Mouse (Mus musculus): Measurements from ENCODE around the gene Bcar1. TPM values are rescaled to one million over a fixed set of nuclear protein-coding genes. Genes with fewer than 3 reads are reported as not detected.
A peak's percentile ranks its signal among the peaks of the same experiment; 100 is the strongest.

Bcar1 gene
- not detected in 2 replicates for total RNA-seq (2014; fragmentation: Nextera tagmentation)
- total RNA-seq (2017), result not detected in 2 replicates

- no peak for ATAC-seq (replicated peaks; ENCODE audit: poor library complexity, severe bottlenecking)
Measured at GRCm38 (mm10) chr8:111743792-111744696, at the start of gene Bcar1. Bcar1 (minus strand) TSS chr8:111743809.

- ATAC-seq (replicated peaks; ENCODE audit: poor library complexity, severe bottlenecking), result no peak
Measured at GRCm38 (mm10) chr8:111789639-111790038, 46.0 kb upstream of the Bcar1 start.

- ATAC-seq (replicated peaks; ENCODE audit: poor library complexity, severe bottlenecking), result no peak
Measured at GRCm38 (mm10) chr8:111789200-111789599, 45.6 kb upstream of the Bcar1 start.

GRCm38 (mm10) chr8:111788497-111788896 lies 44.9 kb upstream of the Bcar1 start:
- no peak for ATAC-seq (replicated peaks; ENCODE audit: poor library complexity, severe bottlenecking)

- ATAC-seq (replicated peaks; ENCODE audit: poor library complexity, severe bottlenecking), result no peak
Measured at GRCm38 (mm10) chr8:111788085-111788484, 44.5 kb upstream of the Bcar1 start.

GRCm38 (mm10) chr8:111787683-111788082 lies 44.1 kb upstream of the Bcar1 start:
- ATAC-seq (replicated peaks; ENCODE audit: poor library complexity, severe bottlenecking), result no peak

- no peak for ATAC-seq (replicated peaks; ENCODE audit: poor library complexity, severe bottlenecking)
Measured at GRCm38 (mm10) chr8:111786701-111787588, 43.3 kb upstream of the Bcar1 start.

- ATAC-seq (replicated peaks; ENCODE audit: poor library complexity, severe bottlenecking), result 0 out of 2 replicates have a peak, but pooled peaks have one; percentile 25
Measured at GRCm38 (mm10) chr8:111786116-111786515, 42.5 kb upstream of the Bcar1 start.

GRCm38 (mm10) chr8:111782671-111783394 lies 39.2 kb upstream of the Bcar1 start:
- no peak for ATAC-seq (replicated peaks; ENCODE audit: poor library complexity, severe bottlenecking)

GRCm38 (mm10) chr8:111782161-111782560 lies 38.6 kb upstream of the Bcar1 start:
- no peak for ATAC-seq (replicated peaks; ENCODE audit: poor library complexity, severe bottlenecking)

GRCm38 (mm10) chr8:111780697-111781424 lies 37.3 kb upstream of the Bcar1 start:
- ATAC-seq (replicated peaks; ENCODE audit: poor library complexity, severe bottlenecking), result no peak

GRCm38 (mm10) chr8:111779690-111780089 lies 36.1 kb upstream of the Bcar1 start:
- no peak for ATAC-seq (replicated peaks; ENCODE audit: poor library complexity, severe bottlenecking)

- ATAC-seq (replicated peaks; ENCODE audit: poor library complexity, severe bottlenecking), result no peak
Measured at GRCm38 (mm10) chr8:111778801-111779200, 35.2 kb upstream of the Bcar1 start.

GRCm38 (mm10) chr8:111776492-111776891 lies 32.9 kb upstream of the Bcar1 start:
- ATAC-seq (replicated peaks; ENCODE audit: poor library complexity, severe bottlenecking), result peak; percentile 55; the same call in 1 of the 2 replicates

GRCm38 (mm10) chr8:111775766-111776165 lies 32.2 kb upstream of the Bcar1 start:
- ATAC-seq (replicated peaks; ENCODE audit: poor library complexity, severe bottlenecking), result no peak

GRCm38 (mm10) chr8:111773476-111773875 lies 29.9 kb upstream of the Bcar1 start:
- ATAC-seq (replicated peaks; ENCODE audit: poor library complexity, severe bottlenecking), result no peak

- ATAC-seq (replicated peaks; ENCODE audit: poor library complexity, severe bottlenecking), result no peak
Measured at GRCm38 (mm10) chr8:111773057-111773456, 29.4 kb upstream of the Bcar1 start.

GRCm38 (mm10) chr8:111772083-111772482 lies 28.5 kb upstream of the Bcar1 start:
- no peak for ATAC-seq (replicated peaks; ENCODE audit: poor library complexity, severe bottlenecking)

GRCm38 (mm10) chr8:111771625-111772020 lies 28.0 kb upstream of the Bcar1 start:
- no peak for ATAC-seq (replicated peaks; ENCODE audit: poor library complexity, severe bottlenecking)

All from granulocyte monocyte progenitor cell, adult 5-6 weeks (primary cell).